Mouse (Mus musculus) MEL (cell line): ENCODE data around the gene Cep170. TPM values are rescaled to one million over a fixed set of nuclear protein-coding genes. Genes with fewer than 3 reads are reported as not detected.

Experiments used
- DNase-seq: peaks from one replicate; pipeline ENCODE4 v3.0.0; 2011; ENCODE audit warnings: low read depth, low spot score
- H3K27ac ChIP-seq: 2 replicates; pipeline ENCODE4 v1.5.1; 2012; ENCODE audit warnings: low read depth, mild to moderate bottlenecking, control low read depth, low read length, moderate library complexity; ENCODE audit not compliant: control insufficient read depth
- H3K27me3 ChIP-seq, 2 experiments: fragments of 150-350 bp in 1 of 2; sonication (generic) in 1 of 2; 2 replicates each; pipeline ENCODE4 v1.6.1; 2012; ENCODE audit warnings: low read length in 2 of 2, mild to moderate bottlenecking in 2 of 2, improper control_type of control experiment in 1 of 2, moderate library complexity in 1 of 2; ENCODE audit not compliant: insufficient read depth in 2 of 2, control insufficient read depth in 1 of 2
- H3K36me3 ChIP-seq, 2 experiments: 2 replicates each; pipeline ENCODE4 v1.6.1; 2012 to 2014; ENCODE audit warnings: low read length in 2 of 2, improper control_type of control experiment in 1 of 2, inconsistent platforms in 1 of 2, mild to moderate bottlenecking in 1 of 2; ENCODE audit not compliant: insufficient read depth in 2 of 2, control insufficient read depth in 1 of 2
- H3K4me1 ChIP-seq, 2 experiments: fragments of 150-350 bp in 1 of 2; sonication (generic) in 1 of 2; 2 replicates each; pipeline ENCODE4 v1.6.1; 2012; ENCODE audit warnings: low read length in 2 of 2, improper control_type of control experiment in 1 of 2, mild to moderate bottlenecking in 1 of 2; ENCODE audit not compliant: insufficient read depth in 2 of 2, control insufficient read depth in 1 of 2
- H3K4me3 ChIP-seq, 2 experiments: fragments of 150-350 bp in 1 of 2; sonication (generic) in 1 of 2; 2 replicates each; pipeline ENCODE4 v1.5.1; 2012; ENCODE audit warnings: low read depth in 2 of 2, low read length in 2 of 2, mild to moderate bottlenecking in 2 of 2, moderate library complexity in 2 of 2, control low read depth in 1 of 2, improper control_type of control experiment in 1 of 2; ENCODE audit not compliant: control insufficient read depth in 1 of 2, insufficient read depth in 1 of 2
- H3K79me2 ChIP-seq: 2 replicates; pipeline ENCODE4 v1.6.1; 2012; ENCODE audit warnings: mild to moderate bottlenecking, low read length, moderate library complexity; ENCODE audit not compliant: control insufficient read depth, poor library complexity, insufficient read depth
- H3K9ac ChIP-seq: 2 replicates; pipeline ENCODE4 v1.6.1; 2012; ENCODE audit warnings: low read depth, mild to moderate bottlenecking, control low read depth, low read length, moderate library complexity; ENCODE audit not compliant: control insufficient read depth, poor library complexity, severe bottlenecking
- H3K9me3 ChIP-seq: fragments of 150-350 bp; sonication (generic); replicated peaks from 2 replicates; pipeline ENCODE4 v1.6.1; 2012; ENCODE audit warnings: mild to moderate bottlenecking, low read length, improper control_type of control experiment, moderate library complexity; ENCODE audit not compliant: insufficient read depth
- CHD2 ChIP-seq: IDR thresholded peaks from 2 replicates; pipeline ENCODE4 v1.6.1; 2011; ENCODE audit warnings: low read length, improper control_type of control experiment
- E2F4 ChIP-seq: IDR thresholded peaks from 2 replicates; pipeline ENCODE4 v1.6.1; 2011; ENCODE audit warnings: low read depth, low read length, improper control_type of control experiment, borderline replicate concordance
- ETS1 ChIP-seq: IDR thresholded peaks from 2 replicates; pipeline ENCODE4 v1.6.1; 2012; ENCODE audit warnings: low read depth, mild to moderate bottlenecking, inconsistent platforms, low read length, improper control_type of control experiment, moderate library complexity
- GABPA ChIP-seq: IDR thresholded peaks from 2 replicates; pipeline ENCODE4 v1.6.1; 2012; ENCODE audit warnings: low read depth, mild to moderate bottlenecking, inconsistent platforms, low read length, improper control_type of control experiment, moderate library complexity
- GATA1 ChIP-seq: IDR thresholded peaks from 2 replicates; pipeline ENCODE4 v1.6.1; 2011; ENCODE audit warnings: low read depth, low read length, improper control_type of control experiment
- HCFC1 ChIP-seq: IDR thresholded peaks from 2 replicates; pipeline ENCODE4 v1.6.1; 2012; ENCODE audit warnings: low read depth, mild to moderate bottlenecking, inconsistent platforms, low read length, improper control_type of control experiment, moderate library complexity
- MAX ChIP-seq: IDR thresholded peaks from 2 replicates; pipeline ENCODE4 v1.6.1; 2011; ENCODE audit warnings: low read length, improper control_type of control experiment
- MXI1 ChIP-seq: IDR thresholded peaks from 2 replicates; pipeline ENCODE4 v1.6.1; 2011; ENCODE audit warnings: mild to moderate bottlenecking, low read depth, low read length, improper control_type of control experiment
- MYB ChIP-seq: IDR thresholded peaks from 2 replicates; pipeline ENCODE4 v1.6.1; 2011; ENCODE audit warnings: mild to moderate bottlenecking, low read depth, low read length, improper control_type of control experiment
- MYC ChIP-seq: IDR thresholded peaks from 2 replicates; pipeline ENCODE4 v1.6.1; 2011; ENCODE audit warnings: low read depth, mild to moderate bottlenecking, low read length, improper control_type of control experiment, moderate library complexity
- NRF1 ChIP-seq: IDR thresholded peaks from 2 replicates; pipeline ENCODE4 v1.6.1; 2014; ENCODE audit warnings: low read depth, mild to moderate bottlenecking, inconsistent platforms, low read length, improper control_type of control experiment, moderate library complexity; ENCODE audit not compliant: poor library complexity, insufficient read depth, severe bottlenecking
- POLR2A ChIP-seq, 2 experiments: IDR thresholded peaks; 2 replicates each; pipeline ENCODE4 v1.6.1; 2011 to 2012; ENCODE audit warnings: low read length in 2 of 2, mild to moderate bottlenecking in 2 of 2, control low read depth in 1 of 2, improper control_type of control experiment in 1 of 2, low read depth in 1 of 2, moderate library complexity in 1 of 2; ENCODE audit not compliant: control insufficient read depth in 1 of 2, insufficient read depth in 1 of 2, poor library complexity in 1 of 2
- POLR2AphosphoS2 ChIP-seq: IDR thresholded peaks from 2 replicates; pipeline ENCODE4 v1.6.1; 2011; ENCODE audit warnings: low read length, improper control_type of control experiment
- POLR2AphosphoS5 ChIP-seq: IDR thresholded peaks from 2 replicates; pipeline ENCODE4 v1.6.1; 2012; ENCODE audit warnings: low read depth, borderline replicate concordance, mild to moderate bottlenecking, inconsistent platforms, low read length, moderate library complexity, mixed read lengths
- SIN3A ChIP-seq: IDR thresholded peaks from 2 replicates; pipeline ENCODE4 v1.6.1; 2012; ENCODE audit warnings: low read length, improper control_type of control experiment, inconsistent platforms
- SMC3 ChIP-seq: IDR thresholded peaks from 2 replicates; pipeline ENCODE4 v1.6.1; 2011; ENCODE audit warnings: low read depth, low read length, improper control_type of control experiment
- TBP ChIP-seq: IDR thresholded peaks from 2 replicates; pipeline ENCODE4 v1.8.0; 2011; ENCODE audit warnings: low read depth, low read length, improper control_type of control experiment
- UBTF ChIP-seq: IDR thresholded peaks from 2 replicates; pipeline ENCODE4 v1.6.1; 2012; ENCODE audit warnings: low read depth, mild to moderate bottlenecking, inconsistent platforms, low read length, improper control_type of control experiment, moderate library complexity, borderline replicate concordance; ENCODE audit not compliant: insufficient read depth
- ZKSCAN1 ChIP-seq: IDR thresholded peaks from 2 replicates; pipeline ENCODE4 v1.6.1; 2012; ENCODE audit warnings: low read depth, mild to moderate bottlenecking, inconsistent platforms, low read length, improper control_type of control experiment, moderate library complexity
- polyA plus RNA-seq, 2 experiments: library from polyadenylated mRNA; stranded (reverse) in 1 of 2; unstranded in 1 of 2; fragments of >175 nt in 1 of 2; fragments of >200 nt in 1 of 2; gene quantifications; 2 replicates each; pipeline versions ENCODE4 v1.2.1 to v1.2.4; 2012; ENCODE audit warnings: low replicate concordance in 2 of 2, low read depth in 1 of 2; ENCODE audit not compliant: insufficient read length in 2 of 2, insufficient read depth in 1 of 2, missing spikeins in 1 of 2
- total RNA-seq: library from RNA; depleted of rRNA; stranded (reverse); fragments of 300-350 nt; gene quantifications from 2 replicates; pipeline ENCODE4 v1.2.3, GENCODE M21; 2012; rRNA removed

Gene Cep170
- total and polyA plus RNA-seq, 3 experiments, result 9.2 to 423 (median 13.9) TPM

GRCm38 (mm10) chr1:176691101-176691500, 122.8 kb downstream of the Cep170 start:
- H3K4me1 ChIP-seq, result no peaks in the 10 kb centered on the region
- H3K4me3 ChIP-seq, result no peak overlapping the region
- TF ChIP-seq ETS1, result no peak
- no peak for TF ChIP-seq NRF1
- no peak for TF ChIP-seq UBTF
- TF ChIP-seq SMC3, result no peak
- no peak for TF ChIP-seq POLR2AphosphoS5
- no peak for TF ChIP-seq ZKSCAN1
- TF ChIP-seq CHD2, result no peak
- TF ChIP-seq MYC, result no peak
- no peak for TF ChIP-seq SIN3A
- TF ChIP-seq HCFC1, result no peak
- TF ChIP-seq TBP, result no peak
- TF ChIP-seq MAX, result no peak
- no peak for TF ChIP-seq POLR2A (IDR thresholded peaks at IDR 0.05; ENCODE audit: control insufficient read depth in 1 of 2, insufficient read depth in 1 of 2, low read depth in 1 of 2, low read length in 2 of 2, poor library complexity in 1 of 2)
- no peaks in the 10 kb centered on the region for H3K36me3 ChIP-seq
- H3K27ac ChIP-seq, result no peak overlapping the region
- DNase-seq, result no peak
- H3K9me3 ChIP-seq, result no peaks in the 10 kb centered on the region
- H3K27me3 ChIP-seq, result peaks cover 0 to 2% of the 10 kb centered on the region in 2 experiments; a peak in 1 of 4 replicates
- H3K9ac ChIP-seq, result no peak overlapping the region
- H3K79me2 ChIP-seq, result no peaks in the 10 kb centered on the region

DNA sequence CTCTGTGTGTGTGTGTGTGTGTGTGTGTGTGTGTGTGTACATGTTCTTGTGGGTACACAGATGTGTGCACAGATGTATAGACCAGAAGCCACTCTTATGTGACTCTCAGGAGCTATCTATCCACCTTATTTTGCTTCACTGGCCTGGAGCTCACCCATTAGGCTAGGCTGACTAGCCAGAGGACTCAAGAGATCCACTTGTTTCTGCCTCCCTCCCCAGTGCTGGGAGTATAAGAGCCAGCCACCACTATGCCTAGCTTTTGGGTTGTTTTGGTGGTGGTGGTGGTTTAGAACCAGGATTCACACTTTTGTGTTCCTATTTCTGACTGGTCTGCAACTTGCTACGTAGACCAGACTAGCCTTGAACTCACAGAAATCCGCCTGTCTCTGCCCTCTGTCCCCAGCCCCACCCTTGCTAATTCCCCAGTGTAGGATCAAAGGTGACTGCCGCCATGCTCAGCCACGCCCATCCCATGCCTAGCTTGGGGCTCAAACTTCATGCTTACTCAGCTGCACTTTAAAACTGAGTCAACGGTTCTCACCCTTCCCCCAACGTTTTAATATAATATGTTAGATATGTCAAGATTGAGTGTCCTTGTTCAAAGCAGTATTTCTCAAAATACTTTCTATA, 125.5 kb downstream of the Cep170 start:
- H3K9me3 ChIP-seq, result no peaks in the 10 kb centered on the region
- H3K9ac ChIP-seq, result no peak overlapping the region
- no peaks in the 10 kb centered on the region for H3K79me2 ChIP-seq
- H3K4me1 ChIP-seq, result peaks cover 0 to under 1% of the 10 kb centered on the region in 2 experiments; a peak in 1 of 4 replicates
- no peak overlapping the region for H3K4me3 ChIP-seq
- no peak for DNase-seq
- no peaks in the 10 kb centered on the region for H3K36me3 ChIP-seq
- no peak for TF ChIP-seq ETS1
- TF ChIP-seq MAX, result no peak
- no peak for TF ChIP-seq GABPA
- no peak for TF ChIP-seq POLR2AphosphoS2
- no peak for TF ChIP-seq GATA1
- TF ChIP-seq POLR2A (IDR thresholded peaks at IDR 0.05; ENCODE audit: control insufficient read depth in 1 of 2, insufficient read depth in 1 of 2, low read depth in 1 of 2, low read length in 2 of 2, poor library complexity in 1 of 2), result no peak
- no peak for TF ChIP-seq MYB
- no peak for TF ChIP-seq HCFC1
- TF ChIP-seq E2F4, result no peak
- TF ChIP-seq MXI1, result no peak
- H3K27me3 ChIP-seq, result peaks cover 0 to 2% of the 10 kb centered on the region in 2 experiments; a peak in 1 of 4 replicates
- H3K27ac ChIP-seq, result no peak overlapping the region

Other genes starting within 250 kb of the Cep170 start
- 4.6 and 4.9 TPM in 2 replicates for gene Sdccag8, start 593 bp upstream of the Cep170 start, total RNA-seq
- 1 to 10 TPM in 1 of 2 experiments, not detected in 1; 7.8 TPM for gene Sdccag8, start 593 bp upstream of the Cep170 start, polyA plus RNA-seq